Mouse (Mus musculus) stomach, postnatal 0 days (tissue): ENCODE data around the gene Hist1h2br.
"Not testable (repeated sequence)": the region's sequence is repeated elsewhere in the genome, so short reads cannot be mapped to it uniquely, and the experiment has no call there.

Experiments
- CTCF ChIP-seq: IDR thresholded peaks from 2 replicates; pipeline ENCODE4 v1.5.1; 2016; ENCODE audit warnings: antibody characterized with exemption, low read depth, mild to moderate bottlenecking, moderate library complexity
- EP300 ChIP-seq: optimal IDR thresholded peaks from 2 replicates; pipeline ENCODE3; 2016; ENCODE audit warnings: antibody characterized with exemption

DNA sequence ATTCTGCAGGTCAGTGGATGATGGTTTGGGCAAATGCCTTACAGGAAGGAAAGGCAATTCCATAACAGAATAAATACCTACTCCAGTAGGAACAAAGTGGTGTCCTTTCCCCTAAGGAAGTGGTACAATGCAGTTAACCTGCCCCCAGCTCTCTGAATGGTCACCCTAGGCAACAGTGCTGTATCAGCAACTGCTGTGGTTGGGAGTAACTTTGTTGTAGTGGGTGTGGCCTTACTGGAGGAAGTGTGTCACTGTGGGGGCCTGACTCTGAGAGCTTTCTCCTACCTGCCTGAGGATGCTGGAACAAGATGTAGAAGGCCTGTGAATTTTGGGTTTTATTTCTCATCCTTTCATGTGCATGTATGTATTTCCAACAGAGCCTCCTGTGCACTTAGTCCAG lies 12.8 kb downstream of the Hist1h2br start:
- TF ChIP-seq CTCF, EP300: not testable (repeated sequence)
